Mouse (Mus musculus) limb, embryonic 14.5 days (tissue): Measurements from ENCODE around the gene Olfr318. TPM values are rescaled to one million over a fixed set of nuclear protein-coding genes. Genes with fewer than 3 reads are reported as not detected.

Experiments used
- ATAC-seq: fragments of 200-750 bp; cut with Nextera tagmentation; 2 replicates; pipeline ENCODE4 v1.8.0; 2017; ENCODE audit warnings: low read depth, moderate number of reproducible peaks, moderate TSS enrichment; ENCODE audit not compliant: low FRiP score
- DNase-seq: peaks from one replicate; pipeline ENCODE4 v3.0.0-alpha.2; 2015; ENCODE audit warnings: low spot score
- H3K27ac ChIP-seq: fragments of 300-500 bp; sonication (generic); replicated peaks from 2 replicates; pipeline ENCODE4 v1.5.1; 2014; ENCODE audit warnings: low read depth, mild to moderate bottlenecking, low read length, moderate library complexity, mixed read lengths
- H3K27me3 ChIP-seq: fragments of 300-500 bp; sonication (generic); 2 replicates; pipeline ENCODE4 v1.6.1; 2014; ENCODE audit warnings: low read length, mixed read lengths; ENCODE audit not compliant: control insufficient read depth, insufficient read depth
- H3K36me3 ChIP-seq: fragments of 300-500 bp; sonication (generic); 2 replicates; pipeline ENCODE4 v1.6.1; 2014; ENCODE audit warnings: mild to moderate bottlenecking, low read length, moderate library complexity, mixed read lengths; ENCODE audit not compliant: control insufficient read depth, insufficient read depth
- H3K4me1 ChIP-seq: fragments of 300-500 bp; sonication (generic); 2 replicates; pipeline ENCODE4 v1.6.1; 2014; ENCODE audit warnings: antibody characterized with exemption, low read length, mixed read lengths; ENCODE audit not compliant: control insufficient read depth, insufficient read depth
- H3K4me2 ChIP-seq: fragments of 300-500 bp; sonication (generic); replicated peaks from 2 replicates; pipeline ENCODE4 v1.6.1; 2014; ENCODE audit warnings: low read depth, mild to moderate bottlenecking, low read length, moderate library complexity; ENCODE audit not compliant: severe bottlenecking
- H3K4me3 ChIP-seq: fragments of 300-500 bp; sonication (generic); replicated peaks from 2 replicates; pipeline ENCODE4 v1.5.1; 2014; ENCODE audit warnings: low read length
- H3K9ac ChIP-seq: fragments of 300-500 bp; sonication (generic); 2 replicates; pipeline ENCODE4 v1.6.1; 2014; ENCODE audit warnings: mild to moderate bottlenecking, low read depth, low read length, moderate library complexity; ENCODE audit not compliant: severe bottlenecking
- H3K9me3 ChIP-seq: fragments of 300-500 bp; sonication (generic); 2 replicates; pipeline ENCODE4 v1.6.1; 2016; ENCODE audit warnings: low read length; ENCODE audit not compliant: control insufficient read depth
- POLR2A ChIP-seq: fragments of 200-500 bp; IDR thresholded peaks from 2 replicates; pipeline ENCODE4 v1.8.0; 2012; ENCODE audit warnings: inconsistent platforms, mild to moderate bottlenecking, moderate library complexity, borderline replicate concordance; ENCODE audit not compliant: insufficient read depth, insufficient read length; ENCODE audit errors: extremely low read depth
- polyA plus RNA-seq, 2 experiments: library from polyadenylated mRNA; depleted of rRNA in 1 of 2; stranded (reverse) in 1 of 2; unstranded in 1 of 2; fragments of >200 nt; fragmentation: Nextera tagmentation in 1 of 2; extraction: Ambion mirVana in 1 of 2; gene quantifications; 2 replicates each; pipeline versions ENCODE4 v1.2.1 to v1.2.3; 2012 to 2014

Olfr318 gene
- polyA plus RNA-seq, 2 experiments: not detected

DNA sequence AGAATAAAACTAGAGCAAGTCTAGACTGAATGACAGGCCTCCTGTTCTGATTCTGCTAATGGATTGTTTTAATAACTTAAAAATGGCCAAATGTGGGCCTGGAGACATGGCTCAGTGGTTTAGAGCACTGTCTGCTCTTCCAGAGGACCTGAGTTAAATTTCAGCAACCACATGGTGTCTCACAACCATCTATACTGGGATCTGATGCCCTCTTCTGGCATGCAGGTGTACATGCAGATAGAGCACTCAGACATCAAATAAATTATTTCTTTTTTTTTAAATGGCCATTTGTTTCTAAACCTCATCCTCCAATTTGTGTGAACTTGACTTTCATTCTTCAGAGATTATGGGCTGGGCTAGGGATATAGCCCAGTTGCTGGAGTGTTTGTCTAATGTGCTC is 54.6 kb downstream of the Olfr318 start:
- no peaks in the 10 kb centered on the region for H3K9me3 ChIP-seq
- no peaks in the 10 kb centered on the region for H3K27me3 ChIP-seq
- no peak for DNase-seq
- TF ChIP-seq POLR2A: no peak
- no peaks in the 10 kb centered on the region for H3K4me1 ChIP-seq
- ATAC-seq: no peak
- H3K27ac ChIP-seq: no peak overlapping the region
- H3K36me3 ChIP-seq: no peaks in the 10 kb centered on the region
- no peak overlapping the region for H3K4me3 ChIP-seq
- H3K4me2 ChIP-seq: no peak overlapping the region
- H3K9ac ChIP-seq: no peak overlapping the region

Other genes with a start within 250 kb of the Olfr318 start
- not detected in 2 replicates for gene Olfr332, start 231.5 kb downstream of the Olfr318 start, polyA plus RNA-seq (2012; rRNA removed)
- not detected in 2 replicates for gene Olfr332, start 231.5 kb downstream of the Olfr318 start, polyA plus RNA-seq (2014; fragmentation: Nextera tagmentation; extraction: Ambion mirVana)
- gene Olfr331, start 221.4 kb downstream of the Olfr318 start, polyA plus RNA-seq (2012; rRNA removed): not detected in 2 replicates
- gene Olfr331, start 221.4 kb downstream of the Olfr318 start, polyA plus RNA-seq (2014; fragmentation: Nextera tagmentation; extraction: Ambion mirVana): not detected in 2 replicates
- gene Olfr330, start 189.2 kb downstream of the Olfr318 start, polyA plus RNA-seq (2012; rRNA removed): 0.06 TPM in 1 of 2 replicates, not detected in the other
- gene Olfr330, start 189.2 kb downstream of the Olfr318 start, polyA plus RNA-seq (2014; fragmentation: Nextera tagmentation; extraction: Ambion mirVana): not detected in 2 replicates
- gene Olfr329-ps, start 177.6 kb downstream of the Olfr318 start, polyA plus RNA-seq (2012; rRNA removed): 0.09 TPM in 1 of 2 replicates, not detected in the other
- gene Olfr329-ps, start 177.6 kb downstream of the Olfr318 start, polyA plus RNA-seq (2014; fragmentation: Nextera tagmentation; extraction: Ambion mirVana): not detected in 2 replicates
- gene Olfr328, start 168.4 kb downstream of the Olfr318 start, polyA plus RNA-seq (2012; rRNA removed): 0.01 TPM in 1 of 2 replicates, not detected in the other
- 0.07 and 0.11 TPM in 2 replicates for gene Olfr328, start 168.4 kb downstream of the Olfr318 start, polyA plus RNA-seq (2014; fragmentation: Nextera tagmentation; extraction: Ambion mirVana)
- gene Olfr224, start 153.5 kb downstream of the Olfr318 start, polyA plus RNA-seq (2012; rRNA removed): 0.09 and 0.15 TPM in 2 replicates
- not detected in 2 replicates for gene Olfr224, start 153.5 kb downstream of the Olfr318 start, polyA plus RNA-seq (2014; fragmentation: Nextera tagmentation; extraction: Ambion mirVana)
- not detected in 2 replicates for gene Olfr325, start 146.3 kb downstream of the Olfr318 start, polyA plus RNA-seq (2012; rRNA removed)
- gene Olfr325, start 146.3 kb downstream of the Olfr318 start, polyA plus RNA-seq (2014; fragmentation: Nextera tagmentation; extraction: Ambion mirVana): not detected in 2 replicates
- gene Olfr324, start 128.9 kb downstream of the Olfr318 start, polyA plus RNA-seq (2012; rRNA removed): not detected in 2 replicates
- gene Olfr324, start 128.9 kb downstream of the Olfr318 start, polyA plus RNA-seq (2014; fragmentation: Nextera tagmentation; extraction: Ambion mirVana): not detected in 2 replicates
- not detected in 2 replicates for gene 2210407C18Rik, start 107.9 kb downstream of the Olfr318 start, polyA plus RNA-seq (2012; rRNA removed)
- gene 2210407C18Rik, start 107.9 kb downstream of the Olfr318 start, polyA plus RNA-seq (2014; fragmentation: Nextera tagmentation; extraction: Ambion mirVana): not detected in 2 replicates
- gene Olfr323, start 93.5 kb downstream of the Olfr318 start, polyA plus RNA-seq (2012; rRNA removed): not detected in 2 replicates
- not detected in 2 replicates for gene Olfr323, start 93.5 kb downstream of the Olfr318 start, polyA plus RNA-seq (2014; fragmentation: Nextera tagmentation; extraction: Ambion mirVana)
- gene Trim58, start 83.5 kb downstream of the Olfr318 start, polyA plus RNA-seq (2012; rRNA removed): 0.06 and 0.14 TPM in 2 replicates
- gene Trim58, start 83.5 kb downstream of the Olfr318 start, polyA plus RNA-seq (2014; fragmentation: Nextera tagmentation; extraction: Ambion mirVana): not detected in 2 replicates
- gene Olfr322, start 65.2 kb downstream of the Olfr318 start, polyA plus RNA-seq (2012; rRNA removed): not detected in 2 replicates
- gene Olfr322, start 65.2 kb downstream of the Olfr318 start, polyA plus RNA-seq (2014; fragmentation: Nextera tagmentation; extraction: Ambion mirVana): not detected in 2 replicates
- gene Olfr320, start 42.9 kb downstream of the Olfr318 start, polyA plus RNA-seq (2012; rRNA removed): not detected in 2 replicates
- gene Olfr320, start 42.9 kb downstream of the Olfr318 start, polyA plus RNA-seq (2014; fragmentation: Nextera tagmentation; extraction: Ambion mirVana): not detected in 2 replicates
- not detected in 2 replicates for gene Olfr319, start 24.9 kb downstream of the Olfr318 start, polyA plus RNA-seq (2012; rRNA removed)
- gene Olfr319, start 24.9 kb downstream of the Olfr318 start, polyA plus RNA-seq (2014; fragmentation: Nextera tagmentation; extraction: Ambion mirVana): not detected in 2 replicates
- gene Olfr317, start 15.2 kb upstream of the Olfr318 start, polyA plus RNA-seq (2012; rRNA removed): not detected in 2 replicates
- not detected in 2 replicates for gene Olfr317, start 15.2 kb upstream of the Olfr318 start, polyA plus RNA-seq (2014; fragmentation: Nextera tagmentation; extraction: Ambion mirVana)
- not detected in 2 replicates for gene Olfr316, start 28.7 kb upstream of the Olfr318 start, polyA plus RNA-seq (2012; rRNA removed)
- gene Olfr316, start 28.7 kb upstream of the Olfr318 start, polyA plus RNA-seq (2014; fragmentation: Nextera tagmentation; extraction: Ambion mirVana): not detected in 2 replicates
- gene Olfr315, start 49.2 kb upstream of the Olfr318 start, polyA plus RNA-seq (2012; rRNA removed): not detected in 2 replicates
- not detected in 2 replicates for gene Olfr315, start 49.2 kb upstream of the Olfr318 start, polyA plus RNA-seq (2014; fragmentation: Nextera tagmentation; extraction: Ambion mirVana)
- gene Olfr314, start 58.9 kb upstream of the Olfr318 start, polyA plus RNA-seq (2012; rRNA removed): not detected in 2 replicates
- gene Olfr314, start 58.9 kb upstream of the Olfr318 start, polyA plus RNA-seq (2014; fragmentation: Nextera tagmentation; extraction: Ambion mirVana): not detected in 2 replicates
- gene Fam183b, start 77.9 kb upstream of the Olfr318 start, polyA plus RNA-seq (2012; rRNA removed): not detected in 2 replicates
- not detected in 2 replicates for gene Fam183b, start 77.9 kb upstream of the Olfr318 start, polyA plus RNA-seq (2014; fragmentation: Nextera tagmentation; extraction: Ambion mirVana)
- not detected in 2 replicates for gene Olfr313, start 91.0 kb upstream of the Olfr318 start, polyA plus RNA-seq (2012; rRNA removed)
- gene Olfr313, start 91.0 kb upstream of the Olfr318 start, polyA plus RNA-seq (2014; fragmentation: Nextera tagmentation; extraction: Ambion mirVana): not detected in 2 replicates
- gene Olfr312, start 105.2 kb upstream of the Olfr318 start, polyA plus RNA-seq (2012; rRNA removed): not detected in 2 replicates
- gene Olfr312, start 105.2 kb upstream of the Olfr318 start, polyA plus RNA-seq (2014; fragmentation: Nextera tagmentation; extraction: Ambion mirVana): not detected in 2 replicates
- gene Olfr311, start 115.2 kb upstream of the Olfr318 start, polyA plus RNA-seq (2012; rRNA removed): not detected in 2 replicates
- gene Olfr311, start 115.2 kb upstream of the Olfr318 start, polyA plus RNA-seq (2014; fragmentation: Nextera tagmentation; extraction: Ambion mirVana): not detected in 2 replicates
- 12.5 and 16.2 TPM in 2 replicates for gene Gm12258, start 123.1 kb upstream of the Olfr318 start, polyA plus RNA-seq (2012; rRNA removed)
- gene Gm12258, start 123.1 kb upstream of the Olfr318 start, polyA plus RNA-seq (2014; fragmentation: Nextera tagmentation; extraction: Ambion mirVana): 10.7 and 10.9 TPM in 2 replicates
- 5.5 and 5.7 TPM in 2 replicates for gene 2810021J22Rik, start 143.2 kb upstream of the Olfr318 start, polyA plus RNA-seq (2012; rRNA removed)
- gene 2810021J22Rik, start 143.2 kb upstream of the Olfr318 start, polyA plus RNA-seq (2014; fragmentation: Nextera tagmentation; extraction: Ambion mirVana): 7.8 and 9.2 TPM in 2 replicates
- gene Zfp39, start 180.2 kb upstream of the Olfr318 start, polyA plus RNA-seq (2012; rRNA removed): 5.0 and 6.4 TPM in 2 replicates
- gene Zfp39, start 180.2 kb upstream of the Olfr318 start, polyA plus RNA-seq (2014; fragmentation: Nextera tagmentation; extraction: Ambion mirVana): 7.4 and 7.7 TPM in 2 replicates
- gene Btnl10, start 193.9 kb upstream of the Olfr318 start, polyA plus RNA-seq (2012; rRNA removed): 0.04 and 0.05 TPM in 2 replicates
- gene Btnl10, start 193.9 kb upstream of the Olfr318 start, polyA plus RNA-seq (2014; fragmentation: Nextera tagmentation; extraction: Ambion mirVana): not detected in 2 replicates
- gene Rnf187, start 214.9 kb upstream of the Olfr318 start, polyA plus RNA-seq (2012; rRNA removed): 248 and 327 TPM in 2 replicates
- 284 and 312 TPM in 2 replicates for gene Rnf187, start 214.9 kb upstream of the Olfr318 start, polyA plus RNA-seq (2014; fragmentation: Nextera tagmentation; extraction: Ambion mirVana)
- 81.5 and 90.3 TPM in 2 replicates for gene Hist3h2ba, start 224.9 kb upstream of the Olfr318 start, polyA plus RNA-seq (2012; rRNA removed)
- gene Hist3h2ba, start 224.9 kb upstream of the Olfr318 start, polyA plus RNA-seq (2014; fragmentation: Nextera tagmentation; extraction: Ambion mirVana): 14.6 and 19.3 TPM in 2 replicates
- 28.2 and 33.2 TPM in 2 replicates for gene Hist3h2a, start 230.7 kb upstream of the Olfr318 start, polyA plus RNA-seq (2012; rRNA removed)
- gene Hist3h2a, start 230.7 kb upstream of the Olfr318 start, polyA plus RNA-seq (2014; fragmentation: Nextera tagmentation; extraction: Ambion mirVana): 25.4 and 26.0 TPM in 2 replicates
- gene Trim17, start 230.7 kb upstream of the Olfr318 start, polyA plus RNA-seq (2012; rRNA removed): 0.87 and 1.3 TPM in 2 replicates
- gene Trim17, start 230.7 kb upstream of the Olfr318 start, polyA plus RNA-seq (2014; fragmentation: Nextera tagmentation; extraction: Ambion mirVana): 1.2 and 1.3 TPM in 2 replicates